Mouse (Mus musculus): ENCODE results near the gene Sec14l1. TPM values are rescaled to one million over a fixed set of nuclear protein-coding genes. Genes with fewer than 3 reads are reported as not detected.
A peak's percentile ranks its signal among the peaks of the same experiment; 100 is the strongest.
"Not testable (repeated sequence)": the region's sequence is repeated elsewhere in the genome, so short reads cannot be mapped to it uniquely, and the experiment has no call there.

The Sec14l1 gene
- 40.1 and 47.8 TPM in 2 replicates for polyA plus RNA-seq (2016; fragmentation: Nextera tagmentation; extraction: Ambion mirVana)

- H3K4me1 ChIP-seq, result peaks cover 68% of the 10 kb centered on the region
- H3K36me3 ChIP-seq, result peaks cover 23% of the 10 kb centered on the region
- no peaks in the 10 kb centered on the region for H3K9me3 ChIP-seq (replicated peaks)
- peak within 1 kb of the TSS; percentile 85 for H3K4me3 ChIP-seq
- peak within 1 kb of the TSS; percentile 95 for H3K27ac ChIP-seq
- H3K27me3 ChIP-seq (ENCODE audit: low read depth, poor library complexity, severe bottlenecking), result no peaks in the 10 kb centered on the region
- under 1% methylated on average over 66 of the region's 67 CpGs for WGBS
- peak; percentile 100 for DNase-seq (ENCODE audit: low spot score)
Measured at GRCm38 (mm10) chr11:117114592-117115345, at the start of gene Sec14l1. Gene Sec14l1, plus strand, starts transcription at chr11:117115168.

- not testable (repeated sequence) for H3K27ac ChIP-seq; H3K27me3 ChIP-seq (ENCODE audit: low read depth, poor library complexity, severe bottlenecking); H3K36me3 ChIP-seq; H3K4me3 ChIP-seq; H3K9me3 ChIP-seq (replicated peaks); DNase-seq (ENCODE audit: low spot score)
- WGBS, result 92% methylated on average over 5 of the region's 5 CpGs
- H3K4me1 ChIP-seq, result peaks cover 20% of the 10 kb centered on the region
Measured at GRCm38 (mm10) chr11:117065602-117066001, 49.4 kb upstream of the Sec14l1 start.

- no peaks in the 10 kb centered on the region for H3K36me3 ChIP-seq
- no peak overlapping the region for H3K27ac ChIP-seq
- WGBS, result 83% methylated on average over 5 of the region's 5 CpGs
- DNase-seq (ENCODE audit: low spot score), result no peak
- H3K4me1 ChIP-seq, result peaks cover 18% of the 10 kb centered on the region; the same call in 1 of the 2 replicates
- peaks cover 12% of the 10 kb centered on the region; the same call in 1 of the 2 replicates for H3K27me3 ChIP-seq (ENCODE audit: low read depth, poor library complexity, severe bottlenecking)
- H3K4me3 ChIP-seq, result no peak overlapping the region
- H3K9me3 ChIP-seq (replicated peaks), result no peaks in the 10 kb centered on the region
Measured at GRCm38 (mm10) chr11:117066738-117067137, 48.2 kb upstream of the Sec14l1 start.

GRCm38 (mm10) chr11:117068332-117068731 lies 46.6 kb upstream of the Sec14l1 start:
- peaks cover 15% of the 10 kb centered on the region; the same call in 1 of the 2 replicates for H3K27me3 ChIP-seq (ENCODE audit: low read depth, poor library complexity, severe bottlenecking)
- no peak for DNase-seq (ENCODE audit: low spot score)
- no peaks in the 10 kb centered on the region for H3K9me3 ChIP-seq (replicated peaks)
- no peak overlapping the region for H3K4me3 ChIP-seq
- 96% methylated on average over 1 of the region's 1 CpGs for WGBS
- no peaks in the 10 kb centered on the region for H3K36me3 ChIP-seq
- H3K27ac ChIP-seq, result no peak overlapping the region
- H3K4me1 ChIP-seq, result peaks cover 19% of the 10 kb centered on the region

- H3K27ac ChIP-seq, result no peak overlapping the region
- 77% methylated on average over 3 of the region's 3 CpGs for WGBS
- no peak overlapping the region for H3K4me3 ChIP-seq
- H3K9me3 ChIP-seq (replicated peaks), result no peaks in the 10 kb centered on the region
- H3K4me1 ChIP-seq, result peaks cover 13% of the 10 kb centered on the region
- DNase-seq (ENCODE audit: low spot score), result no peak
- no peaks in the 10 kb centered on the region for H3K36me3 ChIP-seq
- H3K27me3 ChIP-seq (ENCODE audit: low read depth, poor library complexity, severe bottlenecking), result peaks cover 15% of the 10 kb centered on the region; the same call in 1 of the 2 replicates
Measured at GRCm38 (mm10) chr11:117069027-117069426, 45.9 kb upstream of the Sec14l1 start.

- Histone ChIP-seq H3K27me3 (ENCODE audit: low read depth, poor library complexity, severe bottlenecking) (peaks cover 15% of the 10 kb centered on the region; the same call in 1 of the 2 replicates), H3K4me3 (no peak overlapping the region), H3K27ac (no peak overlapping the region), H3K36me3 (no peaks in the 10 kb centered on the region), H3K4me1 (peaks cover 6% of the 10 kb centered on the region), H3K9me3 (replicated peaks) (no peaks in the 10 kb centered on the region)
- DNase-seq (ENCODE audit: low spot score), result no peak
- WGBS, result 80% methylated on average over 7 of the region's 7 CpGs
Measured at GRCm38 (mm10) chr11:117070711-117071110, 44.3 kb upstream of the Sec14l1 start.

GRCm38 (mm10) chr11:117072128-117072527 lies 42.8 kb upstream of the Sec14l1 start:
- no peaks in the 10 kb centered on the region for H3K36me3 ChIP-seq
- peak overlapping the region; percentile 63 for H3K27ac ChIP-seq
- peak; percentile 98 for DNase-seq (ENCODE audit: low spot score)
- no peaks in the 10 kb centered on the region for H3K9me3 ChIP-seq (replicated peaks)
- H3K4me3 ChIP-seq, result no peak overlapping the region
- WGBS, result 2% methylated on average over 13 of the region's 13 CpGs
- H3K4me1 ChIP-seq, result peaks cover 17% of the 10 kb centered on the region
- H3K27me3 ChIP-seq (ENCODE audit: low read depth, poor library complexity, severe bottlenecking), result peaks cover 15% of the 10 kb centered on the region; the same call in 1 of the 2 replicates

- Histone ChIP-seq H3K27ac (no peak overlapping the region), H3K9me3 (replicated peaks) (no peaks in the 10 kb centered on the region), H3K27me3 (ENCODE audit: low read depth, poor library complexity, severe bottlenecking) (peaks cover 15% of the 10 kb centered on the region; the same call in 1 of the 2 replicates), H3K36me3 (peaks cover 10% of the 10 kb centered on the region), H3K4me3 (no peak overlapping the region), H3K4me1 (peaks cover 28% of the 10 kb centered on the region)
- DNase-seq (ENCODE audit: low spot score), result no peak
- WGBS, result 91% methylated on average over 9 of the region's 9 CpGs
Measured at GRCm38 (mm10) chr11:117073426-117073825, 41.5 kb upstream of the Sec14l1 start.

- under 1% methylated on average over 54 of the region's 54 CpGs for WGBS
- H3K9me3 ChIP-seq (replicated peaks), result no peaks in the 10 kb centered on the region
- peak; percentile 91 for DNase-seq (ENCODE audit: low spot score)
- H3K4me3 ChIP-seq, result peak overlapping the region; percentile 88
- peaks cover 39% of the 10 kb centered on the region for H3K4me1 ChIP-seq
- H3K36me3 ChIP-seq, result peaks cover 38% of the 10 kb centered on the region
- peak overlapping the region; percentile 93 for H3K27ac ChIP-seq
- H3K27me3 ChIP-seq (ENCODE audit: low read depth, poor library complexity, severe bottlenecking), result 0 out of 2 replicates have a peak, but pooled peaks cover 3% of the 10 kb centered on the region
Measured at GRCm38 (mm10) chr11:117076576-117077196, 38.3 kb upstream of the Sec14l1 start.

GRCm38 (mm10) chr11:117077227-117077626 lies 37.7 kb upstream of the Sec14l1 start:
- no peak for DNase-seq (ENCODE audit: low spot score)
- peak overlapping the region; percentile 93 for H3K27ac ChIP-seq
- H3K36me3 ChIP-seq, result peaks cover 38% of the 10 kb centered on the region
- H3K4me3 ChIP-seq, result peak overlapping the region; percentile 88
- no peaks in the 10 kb centered on the region for H3K9me3 ChIP-seq (replicated peaks)
- H3K4me1 ChIP-seq, result peaks cover 43% of the 10 kb centered on the region
- H3K27me3 ChIP-seq (ENCODE audit: low read depth, poor library complexity, severe bottlenecking), result no peaks in the 10 kb centered on the region
- 2% methylated on average over 8 of the region's 8 CpGs for WGBS

- H3K9me3 ChIP-seq (replicated peaks), result no peaks in the 10 kb centered on the region
- WGBS, result 91% methylated on average over 8 of the region's 8 CpGs
- H3K4me1 ChIP-seq, result peaks cover 48% of the 10 kb centered on the region
- no peak for DNase-seq (ENCODE audit: low spot score)
- H3K36me3 ChIP-seq, result peaks cover 42% of the 10 kb centered on the region
- no peak overlapping the region for H3K27ac ChIP-seq
- peak overlapping the region; percentile 88 for H3K4me3 ChIP-seq
- no peaks in the 10 kb centered on the region for H3K27me3 ChIP-seq (ENCODE audit: low read depth, poor library complexity, severe bottlenecking)
Measured at GRCm38 (mm10) chr11:117077902-117078301, 37.1 kb upstream of the Sec14l1 start.

- H3K27me3 ChIP-seq (ENCODE audit: low read depth, poor library complexity, severe bottlenecking), result no peaks in the 10 kb centered on the region
- no peak overlapping the region for H3K27ac ChIP-seq
- DNase-seq (ENCODE audit: low spot score), result no peak
- H3K36me3 ChIP-seq, result peaks cover 50% of the 10 kb centered on the region
- 0 out of 2 replicates have a peak overlapping the region, but pooled peaks have one; percentile 88 for H3K4me3 ChIP-seq
- H3K9me3 ChIP-seq (replicated peaks), result no peaks in the 10 kb centered on the region
- WGBS, result 93% methylated on average over 12 of the region's 12 CpGs
- peaks cover 55% of the 10 kb centered on the region for H3K4me1 ChIP-seq
Measured at GRCm38 (mm10) chr11:117078637-117079240, 36.2 kb upstream of the Sec14l1 start.
